Mouse (Mus musculus): ENCODE results near the gene Gm47791. TPM values are rescaled to one million over a fixed set of nuclear protein-coding genes. Genes with fewer than 3 reads are reported as not detected.

Gene Gm47791
- not detected in 2 replicates for polyA plus RNA-seq (2015; fragmentation: Nextera tagmentation; extraction: Ambion mirVana)

DNA sequence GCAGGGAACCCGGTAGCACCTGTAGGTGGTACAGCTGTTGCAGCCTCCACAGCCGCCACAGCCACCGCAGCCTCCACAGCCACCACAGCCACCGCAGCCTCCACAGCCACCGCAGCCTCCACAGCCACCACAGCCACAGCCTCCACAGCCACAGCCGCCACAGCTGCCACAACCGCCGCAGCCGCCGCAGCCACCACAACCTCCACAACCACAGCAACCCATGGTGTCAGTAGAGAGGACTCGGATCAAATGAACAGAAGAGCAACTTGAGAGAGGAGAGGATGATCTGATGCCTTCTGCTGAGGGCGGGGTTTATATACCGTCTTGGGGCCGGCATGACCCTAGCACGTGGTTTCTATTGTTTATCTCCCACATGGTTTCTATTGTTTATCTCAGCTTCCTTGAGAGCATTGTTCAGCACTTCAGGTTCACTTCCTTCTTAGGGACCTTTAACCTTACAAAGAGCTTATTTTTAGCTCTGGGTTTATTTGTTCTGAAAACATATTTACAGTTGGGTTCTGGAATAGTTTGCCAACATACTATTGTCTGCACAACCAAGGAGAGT lies at the start of gene Gm47791:
Gene Gm47791, minus strand, starts transcription at position 222 of the 565 bp plus-strand sequence.
- Histone ChIP-seq H3K4me2 (no peak within 1 kb of the TSS), H3K27me3 (no peaks in the 10 kb centered on the region), H3K9ac (no peak within 1 kb of the TSS), H3K36me3 (no peaks in the 10 kb centered on the region), H3K4me1 (replicated peaks) (no peaks in the 10 kb centered on the region), H3K27ac (replicated peaks) (no peak within 1 kb of the TSS), H3K4me3 (no peak within 1 kb of the TSS), H3K9me3 (no peaks in the 10 kb centered on the region)
- no peak for ATAC-seq (ENCODE audit: low FRiP score, low read depth)
- 91% methylated on average over 13 of the region's 15 CpGs for WGBS

DNA sequence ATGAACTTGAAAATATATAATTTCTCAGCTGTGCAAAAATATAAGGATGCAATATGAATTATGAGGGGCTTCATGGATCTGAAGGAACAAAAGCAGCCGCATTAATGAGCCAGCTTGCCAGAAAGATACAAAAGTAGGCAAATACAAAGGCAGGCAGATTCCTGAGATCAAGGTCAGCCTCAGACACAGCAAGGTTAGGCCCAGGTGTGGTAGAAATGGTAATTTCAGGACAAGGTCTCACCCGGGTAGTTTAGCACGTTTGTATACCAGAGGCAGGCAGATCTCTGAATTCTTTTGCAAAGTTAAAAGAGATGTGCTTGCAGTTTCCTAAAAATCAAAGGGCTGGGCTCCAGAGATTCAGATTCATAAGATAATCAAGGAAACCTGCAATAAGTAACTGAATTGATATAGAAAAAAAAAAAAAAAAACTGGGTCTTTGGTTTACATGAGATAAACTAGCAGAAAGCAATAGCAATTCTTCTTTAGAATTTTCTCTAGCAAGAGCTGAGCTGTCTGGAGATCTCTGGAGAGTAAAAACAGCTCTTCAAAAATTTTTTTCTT lies 49.7 kb upstream of the Gm47791 start:
- Histone ChIP-seq H3K4me1 (replicated peaks) (no peaks in the 10 kb centered on the region), H3K27ac (replicated peaks) (no peak overlapping the region), H3K36me3 (no peaks in the 10 kb centered on the region), H3K9ac (no peak overlapping the region), H3K4me2 (no peak overlapping the region), H3K9me3 (no peaks in the 10 kb centered on the region), H3K27me3 (no peaks in the 10 kb centered on the region), H3K4me3 (no peak overlapping the region)
- ATAC-seq (ENCODE audit: low FRiP score, low read depth), result no peak
- 87% methylated on average over 3 of the region's 3 CpGs for WGBS

DNA sequence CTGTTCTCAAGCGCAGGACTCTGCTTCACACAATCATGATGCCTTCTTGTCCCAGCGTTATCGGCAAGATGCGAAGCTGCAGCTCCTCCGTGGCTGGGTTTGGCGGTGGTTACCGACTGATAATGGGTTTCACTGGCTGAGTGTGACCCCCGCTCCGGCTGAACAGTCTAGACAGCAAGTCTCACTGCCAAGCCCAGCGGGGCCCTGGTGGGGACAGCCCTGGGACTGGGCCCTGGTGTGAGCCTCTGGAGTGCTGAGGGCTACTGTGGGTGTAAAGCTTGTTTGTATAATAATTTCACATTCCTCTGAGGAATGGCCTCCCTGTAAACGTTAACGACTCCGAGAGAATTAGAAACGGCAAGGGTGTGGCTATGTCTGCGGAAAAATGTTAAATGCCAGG lies 49.1 kb upstream of the Gm47791 start:
- Histone ChIP-seq H3K9me3 (no peaks in the 10 kb centered on the region), H3K27me3 (no peaks in the 10 kb centered on the region), H3K4me2 (no peak overlapping the region), H3K4me3 (no peak overlapping the region), H3K36me3 (no peaks in the 10 kb centered on the region), H3K27ac (replicated peaks) (no peak overlapping the region), H3K9ac (no peak overlapping the region), H3K4me1 (replicated peaks) (no peaks in the 10 kb centered on the region)
- no peak for ATAC-seq (ENCODE audit: low FRiP score, low read depth)
- 65% methylated on average over 15 of the region's 15 CpGs for WGBS

DNA sequence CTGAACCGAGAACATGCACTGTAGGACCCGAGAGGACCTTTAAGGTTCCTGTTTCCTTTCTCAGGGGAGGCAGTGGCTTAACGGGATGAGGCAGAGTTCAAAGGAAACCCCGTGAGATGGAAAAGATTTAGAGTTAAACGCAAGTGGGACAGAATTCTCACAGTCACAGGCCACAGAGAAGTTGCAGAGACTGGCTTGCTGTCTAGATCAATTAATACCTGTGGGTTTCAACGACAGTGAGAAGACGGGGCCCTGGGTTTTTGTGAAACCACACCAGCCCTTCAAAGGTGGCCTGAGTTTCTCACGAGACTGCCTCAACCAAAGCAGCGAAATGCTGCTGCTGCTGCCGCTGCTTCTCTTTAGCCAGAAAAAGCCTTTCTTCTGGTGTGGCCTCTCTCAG lies 48.3 kb upstream of the Gm47791 start:
- no peaks in the 10 kb centered on the region for H3K27me3 ChIP-seq
- no peaks in the 10 kb centered on the region for H3K9me3 ChIP-seq
- 70% methylated on average over 10 of the region's 10 CpGs for WGBS
- no peaks in the 10 kb centered on the region for H3K4me1 ChIP-seq (replicated peaks)
- H3K4me3 ChIP-seq, result no peak overlapping the region
- H3K27ac ChIP-seq (replicated peaks), result no peak overlapping the region
- H3K9ac ChIP-seq, result no peak overlapping the region
- no peaks in the 10 kb centered on the region for H3K36me3 ChIP-seq
- no peak for ATAC-seq (ENCODE audit: low FRiP score, low read depth)
- no peak overlapping the region for H3K4me2 ChIP-seq

DNA sequence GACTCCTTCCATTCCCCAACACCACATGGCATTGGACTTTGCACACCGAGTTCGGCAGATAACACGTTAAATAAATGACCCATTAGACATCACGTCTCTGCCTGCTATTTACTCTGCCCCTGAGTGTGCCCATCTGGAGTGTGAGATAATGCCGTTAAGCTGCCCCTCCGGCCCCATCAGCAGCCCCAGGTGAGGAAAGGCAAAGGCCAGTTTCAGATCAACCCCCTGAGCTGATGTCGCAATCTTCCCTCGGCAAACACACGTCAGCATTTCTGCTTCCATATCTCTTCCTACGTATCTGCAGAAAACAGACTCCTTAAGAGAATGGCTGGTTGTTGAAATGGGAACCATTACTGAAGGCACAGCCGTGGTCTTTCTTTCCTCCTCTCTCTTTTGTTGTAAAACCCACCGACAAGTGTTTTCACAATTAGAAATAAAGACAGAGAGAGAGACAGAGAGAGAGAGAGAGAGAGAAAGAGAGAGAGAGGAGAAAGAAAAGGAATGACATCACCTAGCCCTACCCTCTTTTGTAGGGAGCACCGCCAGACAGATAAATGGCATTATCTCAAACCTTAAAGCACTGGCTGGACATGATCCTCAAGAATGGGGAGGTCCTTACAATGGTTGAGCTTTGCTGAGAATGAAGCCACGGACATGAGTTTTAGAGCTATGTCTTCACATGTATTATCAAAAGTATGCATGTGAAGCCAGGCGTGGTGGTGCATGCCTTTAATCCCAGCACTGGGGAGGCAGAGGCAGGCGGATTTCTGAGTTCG lies 45.1 kb upstream of the Gm47791 start:
- WGBS, result 60% methylated on average over 17 of the region's 17 CpGs
- H3K27me3 ChIP-seq, result no peaks in the 10 kb centered on the region
- no peak overlapping the region for H3K9ac ChIP-seq
- H3K4me2 ChIP-seq, result peak overlapping the region; percentile 30; the same call in 1 of the 2 replicates
- H3K27ac ChIP-seq (replicated peaks), result no peak overlapping the region
- H3K4me3 ChIP-seq, result no peak overlapping the region
- H3K9me3 ChIP-seq, result no peaks in the 10 kb centered on the region
- ATAC-seq (ENCODE audit: low FRiP score, low read depth), result no peak
- H3K36me3 ChIP-seq, result no peaks in the 10 kb centered on the region
- H3K4me1 ChIP-seq (replicated peaks), result no peaks in the 10 kb centered on the region

DNA sequence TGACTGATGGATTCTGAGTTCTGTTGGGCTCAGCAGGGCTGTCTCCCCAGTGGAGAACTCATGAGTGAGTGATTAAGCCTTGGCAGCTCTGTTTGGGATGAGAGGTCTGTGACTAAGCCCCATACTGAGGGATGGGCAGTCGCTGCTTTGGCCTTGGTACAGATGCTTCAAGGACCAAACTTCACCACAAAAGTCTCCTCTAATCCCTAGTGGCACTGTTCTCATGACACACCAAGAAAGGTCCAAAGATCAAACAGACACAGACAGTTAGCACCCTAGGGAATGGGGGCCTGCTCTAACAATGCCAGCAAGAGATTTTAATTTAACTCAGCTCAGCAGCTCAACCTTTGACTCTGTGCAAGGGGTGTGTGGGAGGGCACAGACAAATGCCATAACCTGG lies 40.7 kb upstream of the Gm47791 start:
- no peaks in the 10 kb centered on the region for H3K4me1 ChIP-seq (replicated peaks)
- H3K27me3 ChIP-seq, result no peaks in the 10 kb centered on the region
- no peak for ATAC-seq (ENCODE audit: low FRiP score, low read depth)
- no peak overlapping the region for H3K27ac ChIP-seq (replicated peaks)
- H3K9ac ChIP-seq, result no peak overlapping the region
- WGBS, result 63% methylated on average over 1 of the region's 1 CpGs
- H3K9me3 ChIP-seq, result no peaks in the 10 kb centered on the region
- no peaks in the 10 kb centered on the region for H3K36me3 ChIP-seq
- H3K4me3 ChIP-seq, result no peak overlapping the region
- H3K4me2 ChIP-seq, result no peak overlapping the region

DNA sequence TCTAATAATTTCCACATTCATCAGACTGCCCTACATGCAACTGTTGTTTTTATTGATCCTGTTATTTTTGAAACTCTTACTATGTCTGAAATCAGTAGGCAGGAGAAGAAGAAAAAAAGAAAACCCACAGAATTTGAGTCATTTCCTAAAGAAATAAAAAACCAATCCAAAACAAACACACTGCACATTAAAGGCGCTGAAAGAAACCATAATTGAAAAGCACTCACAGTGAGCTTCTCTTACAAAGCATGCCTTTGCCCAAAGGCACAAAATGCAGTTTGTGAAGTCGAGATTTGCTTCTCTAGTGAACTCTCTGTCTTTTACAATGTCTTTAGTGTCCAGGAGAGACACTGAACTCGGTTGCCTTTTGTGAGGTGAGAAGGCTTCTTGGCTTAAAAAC lies 37.5 kb upstream of the Gm47791 start:
- WGBS, result 70% methylated on average over 3 of the region's 3 CpGs
- Histone ChIP-seq H3K27ac (replicated peaks) (no peak overlapping the region), H3K27me3 (no peaks in the 10 kb centered on the region), H3K9me3 (no peaks in the 10 kb centered on the region), H3K9ac (no peak overlapping the region), H3K36me3 (no peaks in the 10 kb centered on the region), H3K4me2 (no peak overlapping the region), H3K4me3 (no peak overlapping the region), H3K4me1 (replicated peaks) (no peaks in the 10 kb centered on the region)
- ATAC-seq (ENCODE audit: low FRiP score, low read depth), result no peak

DNA sequence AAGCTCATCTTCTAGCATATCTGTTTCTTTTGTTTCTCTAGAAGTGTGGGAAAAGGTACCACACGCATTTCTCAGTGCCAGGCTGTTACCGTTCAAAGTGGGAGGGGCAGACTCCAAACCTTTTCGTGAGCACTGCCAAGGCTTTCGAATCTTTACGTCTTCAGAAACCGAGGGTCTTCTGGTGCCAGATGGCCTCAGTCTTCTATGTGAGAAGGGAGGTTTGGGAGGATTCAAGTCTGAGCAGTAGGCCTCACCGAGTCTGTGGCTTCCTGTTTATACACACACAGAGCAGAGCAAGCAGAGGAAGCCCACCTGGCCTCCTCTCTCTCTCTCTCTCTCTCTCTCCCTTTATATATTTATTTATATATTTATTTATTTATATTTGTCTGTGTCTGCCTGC lies 36.2 kb upstream of the Gm47791 start:
- Histone ChIP-seq H3K9ac (no peak overlapping the region), H3K4me3 (no peak overlapping the region), H3K36me3 (no peaks in the 10 kb centered on the region), H3K4me2 (no peak overlapping the region), H3K27ac (replicated peaks) (no peak overlapping the region), H3K27me3 (no peaks in the 10 kb centered on the region), H3K9me3 (no peaks in the 10 kb centered on the region), H3K4me1 (replicated peaks) (no peaks in the 10 kb centered on the region)
- no peak for ATAC-seq (ENCODE audit: low FRiP score, low read depth)
- WGBS, result 84% methylated on average over 7 of the region's 7 CpGs

DNA sequence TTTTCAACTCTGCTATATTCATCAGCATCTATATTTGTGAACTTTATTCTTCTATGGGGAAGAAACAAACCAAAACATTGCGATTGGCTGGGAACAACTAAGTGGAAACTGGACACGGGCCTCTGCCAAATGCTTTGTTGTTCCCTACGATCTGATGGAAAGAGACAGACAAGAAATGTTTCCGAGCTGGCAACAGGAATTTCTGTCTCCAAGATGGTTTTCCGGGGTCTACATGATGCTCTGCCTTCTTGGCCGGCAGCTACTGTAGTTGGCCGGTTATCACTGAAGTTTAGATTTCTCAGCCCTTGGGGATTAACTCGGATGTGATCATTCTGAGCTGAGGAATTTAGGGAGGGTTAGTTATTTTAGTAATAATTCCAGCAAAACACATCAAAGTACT lies 35.3 kb upstream of the Gm47791 start:
- Histone ChIP-seq H3K36me3 (no peaks in the 10 kb centered on the region), H3K9me3 (no peaks in the 10 kb centered on the region), H3K4me3 (no peak overlapping the region), H3K4me2 (no peak overlapping the region), H3K4me1 (replicated peaks) (no peaks in the 10 kb centered on the region), H3K27me3 (no peaks in the 10 kb centered on the region), H3K9ac (no peak overlapping the region), H3K27ac (replicated peaks) (no peak overlapping the region)
- ATAC-seq (ENCODE audit: low FRiP score, low read depth), result no peak
- WGBS, result 81% methylated on average over 8 of the region's 8 CpGs

DNA sequence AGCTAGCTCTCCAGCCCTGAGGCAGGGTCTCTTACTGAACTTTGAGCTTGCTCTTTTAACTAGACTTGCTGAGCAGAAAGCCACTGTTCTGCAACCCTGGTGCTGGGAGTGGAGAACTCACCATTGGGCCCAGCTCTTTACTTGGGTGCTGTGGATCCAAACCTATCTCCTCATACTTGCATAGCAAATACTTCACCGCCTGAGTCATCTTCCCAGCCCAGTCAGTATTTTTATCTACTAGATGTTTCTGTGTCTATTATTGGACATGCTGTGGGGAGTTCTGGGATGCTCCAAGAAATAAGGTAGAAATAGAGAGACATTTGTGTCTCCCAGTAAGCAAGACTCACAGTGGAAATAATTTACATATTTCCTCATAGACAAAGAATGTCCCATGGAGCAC lies 33.0 kb upstream of the Gm47791 start:
- Histone ChIP-seq H3K4me1 (replicated peaks) (no peaks in the 10 kb centered on the region), H3K9ac (no peak overlapping the region), H3K4me3 (no peak overlapping the region), H3K36me3 (no peaks in the 10 kb centered on the region), H3K27ac (replicated peaks) (no peak overlapping the region), H3K9me3 (no peaks in the 10 kb centered on the region), H3K27me3 (no peaks in the 10 kb centered on the region), H3K4me2 (no peak overlapping the region)
- no peak for ATAC-seq (ENCODE audit: low FRiP score, low read depth)
- WGBS, result 89% methylated on average over 1 of the region's 1 CpGs

DNA sequence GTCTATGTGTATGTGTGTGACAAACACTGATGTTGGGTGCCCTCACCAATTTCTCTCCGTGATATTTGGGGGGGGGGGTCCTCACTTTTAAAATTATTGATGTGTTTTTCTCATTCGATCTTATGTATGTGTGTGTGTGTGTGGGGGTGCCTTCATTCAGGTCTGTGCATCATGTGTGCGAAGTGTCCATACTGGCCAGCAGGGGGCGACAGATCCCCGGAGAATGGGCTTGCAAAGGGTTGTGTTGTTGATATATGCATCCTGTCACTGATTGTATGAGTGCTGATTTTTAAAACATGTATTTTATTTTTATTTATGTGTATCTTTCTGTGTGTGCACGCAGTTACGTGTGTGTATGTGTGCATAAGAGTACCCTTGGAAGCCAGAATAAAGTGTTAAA lies 32.6 kb upstream of the Gm47791 start:
- H3K4me2 ChIP-seq, result no peak overlapping the region
- 76% methylated on average over 7 of the region's 7 CpGs for WGBS
- no peak for ATAC-seq (ENCODE audit: low FRiP score, low read depth)

DNA sequence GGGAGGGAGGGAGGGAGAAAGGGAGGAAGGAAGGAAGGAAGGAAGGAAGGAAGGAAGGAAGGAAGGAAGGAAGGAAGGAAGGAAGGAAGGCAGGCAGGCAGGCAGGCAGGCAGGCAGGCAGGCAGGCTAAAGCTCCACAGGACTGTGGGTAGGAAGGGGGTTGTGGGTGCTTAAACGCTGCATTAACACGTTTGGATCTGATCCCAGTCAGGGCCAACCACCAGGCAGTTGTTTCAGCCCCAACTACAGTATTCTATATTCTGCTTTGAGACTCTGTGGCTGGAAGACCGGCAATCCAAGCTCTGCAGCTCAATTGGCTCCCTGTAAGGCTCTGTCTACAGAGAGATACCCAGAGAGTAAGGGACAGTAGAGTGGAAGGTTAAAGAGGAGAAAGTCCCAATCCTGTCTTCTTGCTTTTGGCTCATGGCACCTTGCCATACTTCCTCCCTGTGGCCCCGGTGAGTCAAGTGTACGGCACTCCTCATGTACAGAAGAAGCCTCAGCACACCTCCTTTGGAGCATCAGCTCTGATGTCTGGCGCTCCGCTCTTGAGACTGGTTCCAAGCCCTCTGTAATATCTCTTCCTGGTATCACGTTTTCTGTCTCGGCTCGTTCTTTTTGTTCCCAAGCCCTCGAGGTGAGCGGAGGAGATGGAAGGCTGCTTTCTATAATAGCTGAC lies 30.2 kb upstream of the Gm47791 start:
- Histone ChIP-seq H3K4me3 (no peak overlapping the region), H3K9ac (no peak overlapping the region), H3K4me2 (no peak overlapping the region), H3K4me1 (replicated peaks) (no peaks in the 10 kb centered on the region), H3K9me3 (no peaks in the 10 kb centered on the region), H3K27me3 (no peaks in the 10 kb centered on the region), H3K36me3 (no peaks in the 10 kb centered on the region), H3K27ac (replicated peaks) (no peak overlapping the region)
- no peak for ATAC-seq (ENCODE audit: low FRiP score, low read depth)
- 75% methylated on average over 12 of the region's 12 CpGs for WGBS

More for the DNA sequence above, 32.6 kb upstream of the Gm47791 start:
- H3K4me1 ChIP-seq (replicated peaks), result no peaks in the 10 kb centered on the region
- no peaks in the 10 kb centered on the region for H3K27me3 ChIP-seq
- H3K4me3 ChIP-seq, result no peak overlapping the region
- no peaks in the 10 kb centered on the region for H3K36me3 ChIP-seq
- H3K9me3 ChIP-seq, result no peaks in the 10 kb centered on the region
- H3K9ac ChIP-seq, result no peak overlapping the region
- H3K27ac ChIP-seq (replicated peaks), result no peak overlapping the region
